8 mouse cellular contexts compared by ENCODE assay signal in genomic region chr7:89829201-89829600, GRCm38 (mm10).
DNase-seq lines count a peak whose midpoint lies in the region; ATAC-seq and TF ChIP-seq lines count a peak whose summit lies in the region.

No protein-coding gene starts in this region.

- no peak overlapping the region for H3K4me2 ChIP-seq in liver, postnatal 0 days (ENCODE audit: low read depth, low read length)
- no peak overlapping the region for H3K4me2 ChIP-seq in liver, embryonic 11.5 days
- no peak overlapping the region for H3K4me2 ChIP-seq in kidney, embryonic 14.5 days (replicated peaks; ENCODE audit: low read depth, low read length)
- no peak overlapping the region for H3K4me2 ChIP-seq in neural tube, embryonic 14.5 days (ENCODE audit: low read depth, low read length)

- TF ChIP-seq EP300 in liver, postnatal 0 days (IDR thresholded peaks at IDR 0.05; ENCODE audit: low read depth): no peak

- no peaks in the 10 kb centered on the region for H3K9me3 ChIP-seq in liver, postnatal 0 days (ENCODE audit: low read length)
- H3K9me3 ChIP-seq in liver, embryonic 11.5 days (ENCODE audit: control insufficient read depth, low read length): no peaks in the 10 kb centered on the region
- no peaks in the 10 kb centered on the region for H3K9me3 ChIP-seq in kidney, embryonic 14.5 days (ENCODE audit: control insufficient read depth, low read length)
- H3K9me3 ChIP-seq in neural tube, embryonic 14.5 days (ENCODE audit: control insufficient read depth, low read length): no peaks in the 10 kb centered on the region

- no peak for ATAC-seq in liver, postnatal 0 days
- no peak for ATAC-seq in liver, embryonic 11.5 days (replicated peaks; ENCODE audit: low FRiP score)
- peak; percentile 85 for ATAC-seq in kidney, embryonic 14.5 days (ENCODE audit: low FRiP score, low TSS enrichment)
- ATAC-seq in neural tube, embryonic 14.5 days (ENCODE audit: low read depth): peak; percentile 38; the same call in 1 of the 2 replicates

- H3K27ac ChIP-seq in liver, postnatal 0 days (ENCODE audit: low read depth): no peak overlapping the region
- H3K27ac ChIP-seq in liver, embryonic 11.5 days (ENCODE audit: low read depth, low read length): no peak overlapping the region
- no peak overlapping the region for H3K27ac ChIP-seq in kidney, embryonic 14.5 days (ENCODE audit: low read depth, low read length)
- H3K27ac ChIP-seq in neural tube, embryonic 14.5 days (ENCODE audit: low read depth, low read length): no peak overlapping the region

- H3K27me3 ChIP-seq in liver, postnatal 0 days (ENCODE audit: insufficient read depth, low read length): no peaks in the 10 kb centered on the region
- H3K27me3 ChIP-seq in liver, embryonic 11.5 days (replicated peaks; ENCODE audit: control insufficient read depth, insufficient read depth, low read length): no peaks in the 10 kb centered on the region
- H3K27me3 ChIP-seq in kidney, embryonic 14.5 days (ENCODE audit: control insufficient read depth, insufficient read depth, low read length): no peaks in the 10 kb centered on the region
- H3K27me3 ChIP-seq in neural tube, embryonic 14.5 days (ENCODE audit: control insufficient read depth, insufficient read depth, low read length): no peaks in the 10 kb centered on the region

- TF ChIP-seq CTCF in liver, postnatal 0 days (IDR thresholded peaks at IDR 0.05; ENCODE audit: low read depth): peak; percentile 42

- no peak overlapping the region for H3K9ac ChIP-seq in liver, postnatal 0 days (replicated peaks)
- H3K9ac ChIP-seq in liver, embryonic 11.5 days (ENCODE audit: low read depth, low read length): no peak overlapping the region
- no peak overlapping the region for H3K9ac ChIP-seq in kidney, embryonic 14.5 days (ENCODE audit: low read depth, low read length)
- H3K9ac ChIP-seq in neural tube, embryonic 14.5 days (replicated peaks; ENCODE audit: low read depth, low read length): no peak overlapping the region

- no peak overlapping the region for H3K4me3 ChIP-seq in liver, postnatal 0 days (ENCODE audit: low read depth, low read length)
- H3K4me3 ChIP-seq in liver, embryonic 11.5 days (ENCODE audit: low read depth, low read length): no peak overlapping the region
- H3K4me3 ChIP-seq in kidney, embryonic 14.5 days (ENCODE audit: low read length): no peak overlapping the region
- no peak overlapping the region for H3K4me3 ChIP-seq in neural tube, embryonic 14.5 days (ENCODE audit: low read depth, low read length)

- WGBS in liver, postnatal 0 days (ENCODE audit: insufficient replicate concordance): 48% methylated on average over 7 of the region's 7 CpGs
- 60% methylated on average over 7 of the region's 7 CpGs for WGBS in liver, embryonic 11.5 days
- 43% methylated on average over 7 of the region's 7 CpGs for WGBS in kidney, embryonic 14.5 days
- 67% methylated on average over 7 of the region's 7 CpGs for WGBS in neural tube, embryonic 14.5 days

- no peaks in the 10 kb centered on the region for H3K4me1 ChIP-seq in liver, postnatal 0 days (ENCODE audit: insufficient read depth)
- no peaks in the 10 kb centered on the region for H3K4me1 ChIP-seq in liver, embryonic 11.5 days (replicated peaks; ENCODE audit: control insufficient read depth, insufficient read depth, low read length)
- H3K4me1 ChIP-seq in kidney, embryonic 14.5 days (ENCODE audit: control insufficient read depth, insufficient read depth, low read length): no peaks in the 10 kb centered on the region
- H3K4me1 ChIP-seq in neural tube, embryonic 14.5 days (ENCODE audit: control insufficient read depth, insufficient read depth, low read length): no peaks in the 10 kb centered on the region

- H3K36me3 ChIP-seq in liver, postnatal 0 days (replicated peaks; ENCODE audit: insufficient read depth, low read length): no peaks in the 10 kb centered on the region
- H3K36me3 ChIP-seq in liver, embryonic 11.5 days (ENCODE audit: control insufficient read depth, insufficient read depth, low read length): no peaks in the 10 kb centered on the region
- H3K36me3 ChIP-seq in kidney, embryonic 14.5 days (ENCODE audit: control insufficient read depth, insufficient read depth, low read length): no peaks in the 10 kb centered on the region
- no peaks in the 10 kb centered on the region for H3K36me3 ChIP-seq in neural tube, embryonic 14.5 days (ENCODE audit: control insufficient read depth, insufficient read depth, low read length)

- peak; percentile 16 for DNase-seq in adrenal gland, postnatal 10 days
- DNase-seq in adrenal gland, adult 2 months: no peak
- DNase-seq in liver, postnatal 0 days: no peak
- DNase-seq in liver, embryonic 11.5 days (ENCODE audit: low spot score): no peak
- no peak for DNase-seq in gastrocnemius, adult 18-20 months (ENCODE audit: low spot score)
- DNase-seq in urinary bladder, adult 18-20 months (ENCODE audit: low spot score in 2 of 2): no peak

Comparison
In these comparisons a context has a peak if more than half of its experiments do, and no peak if none do; other contexts are left out.
1. ATAC-seq: peak in kidney, embryonic 14.5 days (single experiment) and neural tube, embryonic 14.5 days (single experiment); none in liver, postnatal 0 days (single experiment) and liver, embryonic 11.5 days (single experiment).